ENCODE assay signal across 1 mouse cellular context in the genomic region with DNA sequence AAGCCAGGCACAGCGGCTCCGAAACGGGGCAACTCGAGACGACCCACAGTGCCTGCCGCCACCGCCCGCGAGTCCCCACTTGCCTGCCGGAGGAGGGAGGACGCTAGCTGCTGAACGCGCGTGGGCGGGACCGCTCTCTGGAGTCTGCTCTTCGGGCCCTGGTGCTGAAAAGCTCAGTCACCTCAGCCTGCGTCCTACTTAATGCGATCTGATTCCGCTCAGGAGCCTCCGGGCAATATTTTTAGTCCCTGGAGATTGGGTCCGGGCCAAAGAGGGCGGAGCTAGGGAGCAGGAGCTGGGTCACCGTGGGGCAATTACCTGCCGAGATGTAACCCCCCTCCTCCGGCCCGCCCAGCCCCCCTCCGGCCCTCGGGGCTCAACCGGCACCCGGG.
TF ChIP-seq lines count a peak whose summit lies in the region.

No protein-coding gene starts in this region.

TF ChIP-seq in CH12.LX, 34 proteins besides CTCF, POLR2A, EP300 and RAD21 (continued from another document):
- TF ChIP-seq USF2 (conservative IDR thresholded peaks at IDR 0.05; ENCODE audit: low read depth, low read length) (no peak), IRF4 (IDR thresholded peaks at IDR 0.05; ENCODE audit: low read depth, low read length) (no peak), MXI1 (IDR thresholded peaks at IDR 0.05; ENCODE audit: low read depth, low read length) (no peak), ZMIZ1 (IDR thresholded peaks at IDR 0.05; ENCODE audit: low read depth, low read length) (no peak), CHD1 (IDR thresholded peaks at IDR 0.05; ENCODE audit: low read depth, low read length) (no peak; the same call in 1 of the 2 replicates), ETS1 (conservative IDR thresholded peaks at IDR 0.05; ENCODE audit: low read depth, low read length) (no peak), BHLHE40 (IDR thresholded peaks at IDR 0.05; ENCODE audit: low read depth, low read length) (no peak), NELFE (IDR thresholded peaks at IDR 0.05; ENCODE audit: low read depth, low read length) (peak; percentile 36; the same call in 1 of the 2 replicates), JUND (conservative IDR thresholded peaks at IDR 0.05; ENCODE audit: low read depth, low read length) (no peak), ZKSCAN1 (IDR thresholded peaks at IDR 0.05; ENCODE audit: borderline replicate concordance, low read depth, low read length) (no peak), ZC3H11A (IDR thresholded peaks at IDR 0.05; ENCODE audit: low read depth, low read length) (no peak), SMC3 (IDR thresholded peaks at IDR 0.05; ENCODE audit: low read depth, low read length) (no peak), RCOR1 (conservative IDR thresholded peaks at IDR 0.05; ENCODE audit: low read depth, low read length) (no peak), ELF1 (IDR thresholded peaks at IDR 0.05; ENCODE audit: low read depth, low read length) (0 out of 2 replicates have a peak, but pooled peaks have one; percentile 8), MAFK (IDR thresholded peaks at IDR 0.05; ENCODE audit: insufficient replicate concordance, low read length) (no peak), KAT2A (IDR thresholded peaks at IDR 0.05; ENCODE audit: insufficient replicate concordance, low read length) (no peak), HCFC1 (IDR thresholded peaks at IDR 0.05; ENCODE audit: low read depth, low read length) (no peak), CHD2 (IDR thresholded peaks at IDR 0.05; ENCODE audit: low read length) (peak; percentile 48; the same call in 1 of the 2 replicates), MEF2A (IDR thresholded peaks at IDR 0.05; ENCODE audit: borderline replicate concordance, low read depth, low read length) (no peak), TBP (conservative IDR thresholded peaks at IDR 0.05; ENCODE audit: low read depth, low read length) (no peak), MAX (IDR thresholded peaks at IDR 0.05; ENCODE audit: low read length) (no peak; the same call in 1 of the 2 replicates), UBTF (IDR thresholded peaks at IDR 0.05; ENCODE audit: low read depth, low read length) (0 out of 2 replicates have a peak, but pooled peaks have one; percentile 37), GABPA (IDR thresholded peaks at IDR 0.05; ENCODE audit: insufficient replicate concordance, low read depth, low read length) (no peak), POLR2AphosphoS2 (IDR thresholded peaks at IDR 0.05; ENCODE audit: low read depth, low read length) (no peak)
